Comparison of ENCODE assay signal across 9 mouse cellular contexts in genomic region chr17:46856107-46856388, GRCm38 (mm10). TPM values are rescaled to one million over a fixed set of nuclear protein-coding genes. Genes with fewer than 3 reads are reported as not detected.
DNase-seq lines count a peak whose midpoint lies in the region; ATAC-seq and TF ChIP-seq lines count a peak whose summit lies in the region.
"Had no signal": no experiment of that assay in that cellular context is flagged by ENCODE, and none has a peak within 500 bp of the region (broad histone marks: within the 10 kb centered on the region; RNA-seq: fewer than 3 reads in every experiment).

No protein-coding gene starts in this region.

- intact Hi-C loops in heart, postnatal 10 days (cut with DNase I): loop anchor here (1.0 to 2.0 kb wide), 2 partner anchors 34 to 73 kb away; partner anchors contain the start of genes Rpl7l1 and Tbcc

- H3K27me3 ChIP-seq in heart, embryonic 16.5 days (ENCODE audit: control insufficient read depth, insufficient read depth, low read length): no peaks in the 10 kb centered on the region
- H3K27me3 ChIP-seq in MEL (ENCODE audit: control insufficient read depth in 1 of 2, insufficient read depth in 2 of 2, low read length in 2 of 2): no peaks in the 10 kb centered on the region
- no peaks in the 10 kb centered on the region for H3K27me3 ChIP-seq in hindbrain, embryonic 10.5 days (ENCODE audit: insufficient read depth, poor library complexity, severe bottlenecking)
- H3K27me3 ChIP-seq in midbrain, embryonic 10.5 days (ENCODE audit: low read depth, poor library complexity, severe bottlenecking): no peaks in the 10 kb centered on the region

- no peaks in the 10 kb centered on the region for H3K9me3 ChIP-seq in heart, embryonic 16.5 days (replicated peaks; ENCODE audit: control insufficient read depth, low read length)
- no peaks in the 10 kb centered on the region for H3K9me3 ChIP-seq in MEL (replicated peaks; ENCODE audit: insufficient read depth, low read length)
- H3K9me3 ChIP-seq in hindbrain, embryonic 10.5 days: no peaks in the 10 kb centered on the region
- no peaks in the 10 kb centered on the region for H3K9me3 ChIP-seq in midbrain, embryonic 10.5 days (replicated peaks)

- peak overlapping the region; percentile 99 for H3K27ac ChIP-seq in heart, embryonic 16.5 days (ENCODE audit: low read length)
- peak overlapping the region; percentile 99 for H3K27ac ChIP-seq in MEL (ENCODE audit: control insufficient read depth, low read depth, low read length)
- peak overlapping the region; percentile 100 for H3K27ac ChIP-seq in hindbrain, embryonic 10.5 days
- H3K27ac ChIP-seq in midbrain, embryonic 10.5 days (replicated peaks): peak overlapping the region; percentile 100

- 12% methylated on average over 4 of the region's 4 CpGs for WGBS in heart, embryonic 16.5 days
- 23% methylated on average over 4 of the region's 4 CpGs for WGBS in hindbrain, embryonic 10.5 days
- WGBS in midbrain, embryonic 10.5 days: 32% methylated on average over 4 of the region's 4 CpGs

- H3K4me2 ChIP-seq in heart, embryonic 16.5 days (ENCODE audit: low read depth, low read length): peak overlapping the region; percentile 70

- H3K4me3 ChIP-seq in heart, embryonic 16.5 days (ENCODE audit: low read length): peak overlapping the region; percentile 66
- peak overlapping the region; percentile 95 to 96 for H3K4me3 ChIP-seq in MEL (ENCODE audit: control insufficient read depth in 1 of 2, insufficient read depth in 1 of 2, low read depth in 2 of 2, low read length in 2 of 2)
- peak overlapping the region; percentile 94 for H3K4me3 ChIP-seq in hindbrain, embryonic 10.5 days
- peak overlapping the region; percentile 96 for H3K4me3 ChIP-seq in midbrain, embryonic 10.5 days

- no peak for ATAC-seq in heart, embryonic 16.5 days (replicated peaks; ENCODE audit: extremely low read depth, insufficient read depth, low FRiP score)

- H3K9ac ChIP-seq in heart, embryonic 16.5 days (ENCODE audit: low read length): peak overlapping the region; percentile 100
- peak overlapping the region; percentile 100 for H3K9ac ChIP-seq in MEL (ENCODE audit: control insufficient read depth, low read depth, low read length, poor library complexity, severe bottlenecking)

- no peak for TF ChIP-seq RAD21 in MEL (IDR thresholded peaks at IDR 0.05; ENCODE audit: low read depth, low read length)

- no peaks in the 10 kb centered on the region for H3K36me3 ChIP-seq in heart, embryonic 16.5 days (ENCODE audit: control insufficient read depth, insufficient read depth)
- peaks cover 0 to 21% of the 10 kb centered on the region in 2 experiments; a peak in 2 of 4 replicates for H3K36me3 ChIP-seq in MEL (ENCODE audit: control insufficient read depth in 1 of 2, insufficient read depth in 2 of 2, low read length in 2 of 2)
- no peaks in the 10 kb centered on the region for H3K36me3 ChIP-seq in hindbrain, embryonic 10.5 days
- H3K36me3 ChIP-seq in midbrain, embryonic 10.5 days: peaks cover 5% of the 10 kb centered on the region; the same call in 1 of the 2 replicates

- H3K4me1 ChIP-seq in heart, embryonic 16.5 days (ENCODE audit: control insufficient read depth, insufficient read depth, low read length): peaks cover 34% of the 10 kb centered on the region
- H3K4me1 ChIP-seq in MEL (ENCODE audit: control insufficient read depth in 1 of 2, insufficient read depth in 2 of 2, low read length in 2 of 2): peaks cover 3 to 17% of the 10 kb centered on the region in 2 experiments
- H3K4me1 ChIP-seq in hindbrain, embryonic 10.5 days (replicated peaks): peaks cover 42% of the 10 kb centered on the region
- peaks cover 36% of the 10 kb centered on the region for H3K4me1 ChIP-seq in midbrain, embryonic 10.5 days

- H3K79me2 ChIP-seq in MEL (ENCODE audit: control insufficient read depth, insufficient read depth, low read length, poor library complexity): peaks cover 34% of the 10 kb centered on the region

- TF ChIP-seq POLR2A in MEL (IDR thresholded peaks at IDR 0.05; ENCODE audit: control insufficient read depth in 1 of 2, insufficient read depth in 1 of 2, low read depth in 1 of 2, low read length in 2 of 2, poor library complexity in 1 of 2): no peak

- TF ChIP-seq CTCF in MEL (IDR thresholded peaks at IDR 0.05 in 2 of 3, conservative IDR thresholded peaks at IDR 0.05 in 1 of 3; ENCODE audit: control insufficient read depth in 1 of 3, insufficient read depth in 1 of 3, low read depth in 2 of 3, low read length in 3 of 3, poor library complexity in 1 of 3, severe bottlenecking in 1 of 3): no peak

- no peak for DNase-seq in heart, postnatal 10 days
- DNase-seq in MEL (ENCODE audit: low read depth, low spot score): peak; percentile 47
- no peak for DNase-seq in hindbrain, embryonic 10.5 days (ENCODE audit: low spot score)
- no peak for DNase-seq in midbrain, embryonic 10.5 days (ENCODE audit: low spot score)
- no peak for DNase-seq in frontal cortex, postnatal 14 days (ENCODE audit: low spot score in 2 of 2)
- no peak for DNase-seq in kidney, adult 8-10 months
- DNase-seq in spleen, postnatal 4 days (ENCODE audit: low spot score in 2 of 2): no peak

- no peak for TF ChIP-seq EP300 in MEL (IDR thresholded peaks at IDR 0.05; ENCODE audit: low read depth in 1 of 2, low read length in 2 of 2)

TF ChIP-seq in MEL, 35 proteins besides CTCF, POLR2A, EP300 and RAD21:
- 0 out of 2 replicates have a peak, but pooled peaks have one; percentile 18 for TF ChIP-seq MXI1 (IDR thresholded peaks at IDR 0.05; ENCODE audit: low read depth, low read length)
- TF ChIP-seq MYC (IDR thresholded peaks at IDR 0.05; ENCODE audit: low read depth, low read length): no peak
- no peak for TF ChIP-seq ELF1 (IDR thresholded peaks at IDR 0.05; ENCODE audit: low read depth, low read length)
- no peak for TF ChIP-seq MEF2A (IDR thresholded peaks at IDR 0.05; ENCODE audit: extremely low read depth, insufficient replicate concordance, low read depth, low read length, poor library complexity, severe bottlenecking)
- TF ChIP-seq MAZ (IDR thresholded peaks at IDR 0.05; ENCODE audit: low read depth, low read length): no peak
- TF ChIP-seq SMC3 (IDR thresholded peaks at IDR 0.05; ENCODE audit: low read depth, low read length): no peak
- TF ChIP-seq USF2 (IDR thresholded peaks at IDR 0.05; ENCODE audit: borderline replicate concordance in 1 of 2, insufficient read depth in 1 of 2, low read depth in 1 of 2, low read length in 2 of 2): no peak
- TF ChIP-seq ZMIZ1 (IDR thresholded peaks at IDR 0.05; ENCODE audit: low read depth, low read length): no peak

RNA-seq across cellular contexts. Expression of gene Bicral, which starts 2.2 kb away (rescaled TPM):
- polyA plus RNA-seq in heart, embryonic 16.5 days (2015; fragmentation: Nextera tagmentation; extraction: Ambion mirVana): 3.5 and 3.9 TPM in 2 replicates
- 10 to 100 TPM; 12.7 to 15.4 TPM for total RNA-seq in heart, postnatal 10 days (2021)
- 3.7 and 5.8 TPM in 2 replicates for total RNA-seq in MEL (2012; rRNA removed)
- polyA plus RNA-seq in MEL (2012; ENCODE audit: insufficient read depth in 1 of 2, insufficient read length in 2 of 2, low read depth in 1 of 2, low replicate concordance in 2 of 2, missing spikeins in 1 of 2): 1 to 10 TPM in 1 of 2 experiments, not detected in 1; 6.9 TPM
- polyA plus RNA-seq in hindbrain, embryonic 10.5 days (2016; fragmentation: Nextera tagmentation; extraction: Ambion mirVana): 3.8 and 4.2 TPM in 2 replicates
- polyA plus RNA-seq in midbrain, embryonic 10.5 days (2016; fragmentation: Nextera tagmentation; extraction: Ambion mirVana): 3.1 and 4.4 TPM in 2 replicates

RNA-seq across cellular contexts. Expression of gene Tbcc, which starts 34.4 kb away (rescaled TPM):
- polyA plus RNA-seq in heart, embryonic 16.5 days (2015; fragmentation: Nextera tagmentation; extraction: Ambion mirVana): 40.3 and 42.9 TPM in 2 replicates
- total RNA-seq in heart, postnatal 10 days (2021): 10 to 100 TPM; 21.1 to 24.0 TPM
- 23.6 and 31.8 TPM in 2 replicates for total RNA-seq in MEL (2012; rRNA removed)
- 10 to 100 TPM in 1 of 2 experiments, not detected in 1; 19.3 TPM for polyA plus RNA-seq in MEL (2012; ENCODE audit: insufficient read depth in 1 of 2, insufficient read length in 2 of 2, low read depth in 1 of 2, low replicate concordance in 2 of 2, missing spikeins in 1 of 2)
- 55.1 and 80.2 TPM in 2 replicates for polyA plus RNA-seq in hindbrain, embryonic 10.5 days (2016; fragmentation: Nextera tagmentation; extraction: Ambion mirVana)
- 55.9 and 57.7 TPM in 2 replicates for polyA plus RNA-seq in midbrain, embryonic 10.5 days (2016; fragmentation: Nextera tagmentation; extraction: Ambion mirVana)

RNA-seq across cellular contexts. Expression of gene Prph2, which starts 54.2 kb away (rescaled TPM):
- not detected in 2 replicates for polyA plus RNA-seq in heart, embryonic 16.5 days (2015; fragmentation: Nextera tagmentation; extraction: Ambion mirVana)
- total RNA-seq in heart, postnatal 10 days (2021): not detected
- total RNA-seq in MEL (2012; rRNA removed): not detected in 2 replicates
- polyA plus RNA-seq in MEL (2012; ENCODE audit: insufficient read depth in 1 of 2, insufficient read length in 2 of 2, low read depth in 1 of 2, low replicate concordance in 2 of 2, missing spikeins in 1 of 2): not detected
- polyA plus RNA-seq in hindbrain, embryonic 10.5 days (2016; fragmentation: Nextera tagmentation; extraction: Ambion mirVana): not detected in 2 replicates
- not detected in 2 replicates for polyA plus RNA-seq in midbrain, embryonic 10.5 days (2016; fragmentation: Nextera tagmentation; extraction: Ambion mirVana)
- polyA plus RNA-seq: gonadal fat pad, adult 2 months had no signal
